Mouse (Mus musculus) spleen, postnatal 36 days (tissue): ENCODE results near the gene Kansl2.
"Not testable (repeated sequence)": the region's sequence is repeated elsewhere in the genome, so short reads cannot be mapped to it uniquely, and the experiment has no call there.

Experiments
- DNase-seq, 2 experiments: peaks; one replicate each; pipeline ENCODE4 v3.0.0; 2022; ENCODE audit warnings: low spot score in 2 of 2, mixed read lengths in 1 of 2

Kansl2 gene

GRCm38 (mm10) chr15:98536828-98537510 is 2.9 kb upstream of the Kansl2 start:
- no peak for DNase-seq

GRCm38 (mm10) chr15:98535921-98536320 is 1.9 kb upstream of the Kansl2 start:
- no peak for DNase-seq

GRCm38 (mm10) chr15:98533035-98533531 is 981 bp downstream of the Kansl2 start:
- DNase-seq = no peak

- no peak for DNase-seq
These were observed 1.8 kb downstream of the Kansl2 start for GRCm38 (mm10) chr15:98532281-98532680.

- DNase-seq = no peak
These were observed 5.9 kb downstream of the Kansl2 start for GRCm38 (mm10) chr15:98528066-98528563.

- DNase-seq = no peak
These were observed 6.8 kb downstream of the Kansl2 start for GRCm38 (mm10) chr15:98527056-98527771.

GRCm38 (mm10) chr15:98526057-98526456 is 8.0 kb downstream of the Kansl2 start:
- no peak for DNase-seq

- DNase-seq = no peak
These were observed 12.8 kb downstream of the Kansl2 start for GRCm38 (mm10) chr15:98521245-98521644.

GRCm38 (mm10) chr15:98517380-98518355 is 16.4 kb downstream of the Kansl2 start:
- DNase-seq = peak; percentile 43 to 50

- not testable (repeated sequence) for DNase-seq
These were observed 19.2 kb downstream of the Kansl2 start for GRCm38 (mm10) chr15:98514845-98515244.

- peak; percentile 64 for DNase-seq
These were observed 19.9 kb downstream of the Kansl2 start for GRCm38 (mm10) chr15:98514146-98514545.

GRCm38 (mm10) chr15:98513676-98514075 is 20.4 kb downstream of the Kansl2 start:
- not testable (repeated sequence) for DNase-seq

- DNase-seq = peak; percentile 63 to 71
These were observed 21.2 kb downstream of the Kansl2 start for GRCm38 (mm10) chr15:98512799-98513321.

- DNase-seq = no peak
These were observed 21.8 kb downstream of the Kansl2 start for GRCm38 (mm10) chr15:98512232-98512631.

GRCm38 (mm10) chr15:98511386-98511928 is 22.6 kb downstream of the Kansl2 start:
- peak; percentile 73 to 80 for DNase-seq

GRCm38 (mm10) chr15:98510438-98511385 is 23.4 kb downstream of the Kansl2 start:
- DNase-seq = peak; percentile 70 to 83

- DNase-seq = no peak
These were observed 24.7 kb downstream of the Kansl2 start for GRCm38 (mm10) chr15:98509387-98509786.

GRCm38 (mm10) chr15:98507321-98507720 is 26.7 kb downstream of the Kansl2 start:
- no peak for DNase-seq

- DNase-seq = peak in 1 of 2 experiments; percentile 43
These were observed 27.7 kb downstream of the Kansl2 start for GRCm38 (mm10) chr15:98506253-98506957.
